Mouse (Mus musculus): ENCODE measurements around the gene 2310034G01Rik. TPM values are rescaled to one million over a fixed set of nuclear protein-coding genes. Genes with fewer than 3 reads are reported as not detected.

Gene 2310034G01Rik
- polyA plus RNA-seq, 1 experiment from 2014 or later: 3.9 TPM

GRCm38 (mm10) chr19:46313116-46313515, 37.0 kb downstream of the 2310034G01Rik start:
- Histone ChIP-seq H3K9ac (replicated peaks; ENCODE audit: low read depth, low read length) (no peak overlapping the region), H3K4me1 (ENCODE audit: control insufficient read depth, insufficient read depth, low read length) (peaks cover 22% of the 10 kb centered on the region; the same call in 1 of the 2 replicates), H3K36me3 (ENCODE audit: control insufficient read depth, insufficient read depth, low read length) (peaks cover 12% of the 10 kb centered on the region), H3K27me3 (ENCODE audit: control insufficient read depth, insufficient read depth, low read length) (peaks cover 42% of the 10 kb centered on the region), H3K4me2 (ENCODE audit: low read depth, low read length) (no peak overlapping the region), H3K27ac (ENCODE audit: low read depth, low read length) (no peak overlapping the region), H3K9me3 (ENCODE audit: control insufficient read depth, low read length) (no peaks in the 10 kb centered on the region), H3K4me3 (ENCODE audit: low read depth, low read length) (no peak overlapping the region)
- ATAC-seq (ENCODE audit: low read depth): no peak
- 88% methylated on average over 9 of the region's 9 CpGs for WGBS

GRCm38 (mm10) chr19:46312566-46312965, 37.5 kb downstream of the 2310034G01Rik start:
- peaks cover 41% of the 10 kb centered on the region for H3K27me3 ChIP-seq (ENCODE audit: control insufficient read depth, insufficient read depth, low read length)
- no peak for ATAC-seq (ENCODE audit: low read depth)
- H3K27ac ChIP-seq (ENCODE audit: low read depth, low read length): no peak overlapping the region
- no peaks in the 10 kb centered on the region for H3K9me3 ChIP-seq (ENCODE audit: control insufficient read depth, low read length)
- no peak overlapping the region for H3K9ac ChIP-seq (replicated peaks; ENCODE audit: low read depth, low read length)
- peaks cover 12% of the 10 kb centered on the region for H3K36me3 ChIP-seq (ENCODE audit: control insufficient read depth, insufficient read depth, low read length)
- H3K4me1 ChIP-seq (ENCODE audit: control insufficient read depth, insufficient read depth, low read length): peaks cover 19% of the 10 kb centered on the region; the same call in 1 of the 2 replicates
- no peak overlapping the region for H3K4me2 ChIP-seq (ENCODE audit: low read depth, low read length)
- WGBS: 88% methylated on average over 21 of the region's 21 CpGs
- no peak overlapping the region for H3K4me3 ChIP-seq (ENCODE audit: low read depth, low read length)

GRCm38 (mm10) chr19:46311341-46311740, 38.8 kb downstream of the 2310034G01Rik start:
- no peak overlapping the region for H3K27ac ChIP-seq (ENCODE audit: low read depth, low read length)
- H3K9me3 ChIP-seq (ENCODE audit: control insufficient read depth, low read length): no peaks in the 10 kb centered on the region
- no peak for ATAC-seq (ENCODE audit: low read depth)
- WGBS: 91% methylated on average over 9 of the region's 9 CpGs
- no peak overlapping the region for H3K4me2 ChIP-seq (ENCODE audit: low read depth, low read length)
- peaks cover 29% of the 10 kb centered on the region for H3K27me3 ChIP-seq (ENCODE audit: control insufficient read depth, insufficient read depth, low read length)
- peaks cover 12% of the 10 kb centered on the region for H3K36me3 ChIP-seq (ENCODE audit: control insufficient read depth, insufficient read depth, low read length)
- H3K4me3 ChIP-seq (ENCODE audit: low read depth, low read length): no peak overlapping the region
- H3K9ac ChIP-seq (replicated peaks; ENCODE audit: low read depth, low read length): no peak overlapping the region
- H3K4me1 ChIP-seq (ENCODE audit: control insufficient read depth, insufficient read depth, low read length): peaks cover 8% of the 10 kb centered on the region; the same call in 1 of the 2 replicates

GRCm38 (mm10) chr19:46310312-46310865, 39.7 kb downstream of the 2310034G01Rik start:
- Histone ChIP-seq H3K9ac (replicated peaks; ENCODE audit: low read depth, low read length) (no peak overlapping the region), H3K4me1 (ENCODE audit: control insufficient read depth, insufficient read depth, low read length) (peaks cover 5% of the 10 kb centered on the region; the same call in 1 of the 2 replicates), H3K4me2 (ENCODE audit: low read depth, low read length) (no peak overlapping the region), H3K9me3 (ENCODE audit: control insufficient read depth, low read length) (no peaks in the 10 kb centered on the region), H3K27me3 (ENCODE audit: control insufficient read depth, insufficient read depth, low read length) (peaks cover 21% of the 10 kb centered on the region), H3K36me3 (ENCODE audit: control insufficient read depth, insufficient read depth, low read length) (peaks cover 12% of the 10 kb centered on the region), H3K4me3 (ENCODE audit: low read depth, low read length) (no peak overlapping the region), H3K27ac (ENCODE audit: low read depth, low read length) (no peak overlapping the region)
- no peak for ATAC-seq (ENCODE audit: low read depth)
- WGBS: 90% methylated on average over 12 of the region's 12 CpGs

- Histone ChIP-seq H3K4me2 (ENCODE audit: low read depth, low read length) (no peak overlapping the region), H3K27ac (ENCODE audit: low read depth, low read length) (no peak overlapping the region), H3K4me1 (ENCODE audit: control insufficient read depth, insufficient read depth, low read length) (peaks cover 11% of the 10 kb centered on the region), H3K9me3 (ENCODE audit: control insufficient read depth, low read length) (no peaks in the 10 kb centered on the region), H3K36me3 (ENCODE audit: control insufficient read depth, insufficient read depth, low read length) (peaks cover 12% of the 10 kb centered on the region), H3K27me3 (ENCODE audit: control insufficient read depth, insufficient read depth, low read length) (peaks cover 19% of the 10 kb centered on the region), H3K9ac (replicated peaks; ENCODE audit: low read depth, low read length) (no peak overlapping the region), H3K4me3 (ENCODE audit: low read depth, low read length) (no peak overlapping the region)
- 84% methylated on average over 21 of the region's 21 CpGs for whole genome bisulfite sequencing
- no peak for ATAC-seq (ENCODE audit: low read depth)
Measured at GRCm38 (mm10) chr19:46309651-46310305, 40.3 kb downstream of the 2310034G01Rik start.

- 1% methylated on average over 46 of the region's 47 CpGs for WGBS
Measured at GRCm38 (mm10) chr19:46308706-46309435, 41.2 kb downstream of the 2310034G01Rik start.

DNA sequence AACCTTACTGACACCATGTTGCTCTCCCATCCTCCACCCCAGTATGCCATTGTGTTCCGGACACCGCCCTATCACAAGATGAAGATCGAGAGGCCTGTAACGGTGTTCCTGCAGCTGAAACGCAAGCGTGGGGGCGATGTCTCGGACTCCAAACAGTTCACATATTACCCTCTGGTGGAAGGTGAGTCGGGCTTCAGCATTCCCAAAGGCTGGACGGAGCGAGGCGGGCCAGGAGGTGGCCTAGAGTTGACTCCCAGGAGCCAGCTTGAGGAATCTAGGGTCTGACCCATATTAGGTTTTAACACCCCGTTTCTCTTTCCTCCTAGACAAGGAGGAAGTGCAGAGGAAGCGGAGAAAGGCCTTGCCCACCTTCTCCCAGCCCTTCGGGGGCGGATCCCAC, 41.8 kb downstream of the 2310034G01Rik start:
- H3K27ac ChIP-seq (ENCODE audit: low read depth, low read length): no peak overlapping the region
- no peak overlapping the region; the same call in 1 of the 2 replicates for H3K9ac ChIP-seq (replicated peaks; ENCODE audit: low read depth, low read length)
- peaks cover 10% of the 10 kb centered on the region for H3K36me3 ChIP-seq (ENCODE audit: control insufficient read depth, insufficient read depth, low read length)
- H3K9me3 ChIP-seq (ENCODE audit: control insufficient read depth, low read length): no peaks in the 10 kb centered on the region
- H3K4me1 ChIP-seq (ENCODE audit: control insufficient read depth, insufficient read depth, low read length): peaks cover 17% of the 10 kb centered on the region
- H3K4me2 ChIP-seq (ENCODE audit: low read depth, low read length): peak overlapping the region; percentile 80; the same call in 1 of the 2 replicates
- ATAC-seq (ENCODE audit: low read depth): no peak
- peak overlapping the region; percentile 33; the same call in 1 of the 2 replicates for H3K4me3 ChIP-seq (ENCODE audit: low read depth, low read length)
- 60% methylated on average over 16 of the region's 16 CpGs for WGBS
- H3K27me3 ChIP-seq (ENCODE audit: control insufficient read depth, insufficient read depth, low read length): peaks cover 8% of the 10 kb centered on the region

More at GRCm38 (mm10) chr19:46308706-46309435, 41.2 kb downstream of the 2310034G01Rik start:
- Histone ChIP-seq H3K9ac (replicated peaks; ENCODE audit: low read depth, low read length) (peak overlapping the region; percentile 50; the same call in 1 of the 2 replicates), H3K4me3 (ENCODE audit: low read depth, low read length) (peak overlapping the region; percentile 33), H3K4me2 (ENCODE audit: low read depth, low read length) (peak overlapping the region; percentile 80), H3K4me1 (ENCODE audit: control insufficient read depth, insufficient read depth, low read length) (peaks cover 17% of the 10 kb centered on the region), H3K27me3 (ENCODE audit: control insufficient read depth, insufficient read depth, low read length) (peaks cover 10% of the 10 kb centered on the region), H3K36me3 (ENCODE audit: control insufficient read depth, insufficient read depth, low read length) (peaks cover 12% of the 10 kb centered on the region), H3K9me3 (ENCODE audit: control insufficient read depth, low read length) (no peaks in the 10 kb centered on the region), H3K27ac (ENCODE audit: low read depth, low read length) (no peak overlapping the region)
- ATAC-seq (ENCODE audit: low read depth): peak; percentile 76

- WGBS: 74% methylated on average over 16 of the region's 16 CpGs
- Histone ChIP-seq H3K4me1 (ENCODE audit: control insufficient read depth, insufficient read depth, low read length) (peaks cover 17% of the 10 kb centered on the region), H3K27me3 (ENCODE audit: control insufficient read depth, insufficient read depth, low read length) (peaks cover 8% of the 10 kb centered on the region), H3K27ac (ENCODE audit: low read depth, low read length) (no peak overlapping the region), H3K9ac (replicated peaks; ENCODE audit: low read depth, low read length) (no peak overlapping the region), H3K4me3 (ENCODE audit: low read depth, low read length) (no peak overlapping the region), H3K9me3 (ENCODE audit: control insufficient read depth, low read length) (no peaks in the 10 kb centered on the region), H3K4me2 (ENCODE audit: low read depth, low read length) (no peak overlapping the region), H3K36me3 (ENCODE audit: control insufficient read depth, insufficient read depth, low read length) (peaks cover 5% of the 10 kb centered on the region)
- ATAC-seq (ENCODE audit: low read depth): no peak
Measured at GRCm38 (mm10) chr19:46307781-46308180, 42.3 kb downstream of the 2310034G01Rik start.
